Mouse (Mus musculus) heart, embryonic 11.5 days (tissue): ENCODE results near the gene Nlrx1. TPM values are rescaled to one million over a fixed set of nuclear protein-coding genes. Genes with fewer than 3 reads are reported as not detected.
A peak's percentile ranks its signal among the peaks of the same experiment; 100 is the strongest.

ENCODE experiments used
- ATAC-seq: fragments of 200-750 bp; cut with Nextera tagmentation; replicated peaks from 2 replicates; pipeline ENCODE4 v1.8.0; 2017; ENCODE audit warnings: moderate library complexity; ENCODE audit not compliant: insufficient number of reproducible peaks, low FRiP score, low TSS enrichment
- H3K27ac ChIP-seq: fragments of 300-500 bp; sonication (generic); 2 replicates; pipeline ENCODE4 v1.5.1; 2014; ENCODE audit warnings: mild to moderate bottlenecking, low read depth, low read length
- H3K27me3 ChIP-seq: fragments of 300-500 bp; sonication (generic); 2 replicates; pipeline ENCODE4 v1.6.1; 2014; ENCODE audit warnings: mild to moderate bottlenecking, low read length, mixed read lengths; ENCODE audit not compliant: control insufficient read depth, insufficient read depth
- H3K36me3 ChIP-seq: fragments of 300-500 bp; sonication (generic); 2 replicates; pipeline ENCODE4 v1.6.1; 2014; ENCODE audit warnings: mild to moderate bottlenecking, low read length, moderate library complexity, mixed read lengths; ENCODE audit not compliant: control insufficient read depth, insufficient read depth
- H3K4me1 ChIP-seq: fragments of 300-500 bp; sonication (generic); 2 replicates; pipeline ENCODE4 v1.6.1; 2014; ENCODE audit warnings: low read length; ENCODE audit not compliant: control insufficient read depth, insufficient read depth
- H3K4me2 ChIP-seq: fragments of 300-500 bp; sonication (generic); 2 replicates; pipeline ENCODE4 v1.6.1; 2014; ENCODE audit warnings: mild to moderate bottlenecking, moderate library complexity
- H3K4me3 ChIP-seq: fragments of 300-500 bp; sonication (generic); 2 replicates; pipeline ENCODE4 v1.5.1; 2014; ENCODE audit warnings: low read depth, low read length
- H3K9ac ChIP-seq: fragments of 300-500 bp; sonication (generic); 2 replicates; pipeline ENCODE4 v1.6.1; 2014; ENCODE audit warnings: mild to moderate bottlenecking, low read depth, low read length, moderate library complexity
- H3K9me3 ChIP-seq: fragments of 300-500 bp; sonication (generic); replicated peaks from 2 replicates; pipeline ENCODE4 v1.6.1; 2016; ENCODE audit warnings: low read length; ENCODE audit not compliant: control insufficient read depth
- WGBS: fragments of 180-500 bp; shearing (Covaris S2); extraction: QIAGEN DNeasy Blood & Tissue Kit; methylation state at CpG from one replicate; pipeline ENCODE4 v1.1.7; 2014; ENCODE audit not compliant: insufficient replicate concordance; 5-methylcytosine and 5-hydroxymethylcytosine counted together
- polyA plus RNA-seq: library from polyadenylated mRNA; unstranded; fragments of >200 nt; fragmentation: Nextera tagmentation; extraction: Ambion mirVana; gene quantifications from 2 replicates; pipeline ENCODE4 v1.2.1, GENCODE M21; 2014

Gene Nlrx1
- polyA plus RNA-seq, 1 experiment from 2014 or later, result 3.6 TPM

DNA sequence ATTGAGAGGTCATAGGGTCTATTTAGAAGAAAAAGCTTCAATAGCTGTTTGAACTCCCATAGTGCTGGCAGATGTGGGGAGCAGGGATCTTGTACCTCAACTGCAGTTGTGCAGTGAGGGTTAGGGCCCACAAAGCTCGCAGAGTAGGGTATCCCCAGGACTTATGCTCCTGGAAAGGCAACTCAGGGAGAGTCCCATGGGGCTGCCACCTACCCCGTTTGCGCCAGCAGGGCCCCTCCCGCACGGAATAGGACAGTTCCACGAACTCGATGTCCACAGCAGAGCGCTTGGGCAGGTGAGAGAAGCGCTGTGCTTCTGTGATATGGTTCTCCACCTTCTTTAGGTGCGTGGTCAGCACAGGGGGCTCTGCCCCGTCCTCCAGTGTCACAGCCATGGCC is 18.6 kb upstream of the Nlrx1 start:
- WGBS, result 10% methylated on average over 11 of the region's 11 CpGs
- H3K27me3 ChIP-seq, result peaks cover 11% of the 10 kb centered on the region
- H3K9me3 ChIP-seq, result no peaks in the 10 kb centered on the region
- H3K4me2 ChIP-seq, result peak overlapping the region; percentile 98
- peak; percentile 1; the same call in 1 of the 2 replicates for ATAC-seq
- H3K36me3 ChIP-seq, result peaks cover 3% of the 10 kb centered on the region; the same call in 1 of the 2 replicates
- peak overlapping the region; percentile 72; the same call in 1 of the 2 replicates for H3K27ac ChIP-seq
- peak overlapping the region; percentile 72 for H3K4me3 ChIP-seq
- peak overlapping the region; percentile 81 for H3K9ac ChIP-seq
- peaks cover 21% of the 10 kb centered on the region for H3K4me1 ChIP-seq

DNA sequence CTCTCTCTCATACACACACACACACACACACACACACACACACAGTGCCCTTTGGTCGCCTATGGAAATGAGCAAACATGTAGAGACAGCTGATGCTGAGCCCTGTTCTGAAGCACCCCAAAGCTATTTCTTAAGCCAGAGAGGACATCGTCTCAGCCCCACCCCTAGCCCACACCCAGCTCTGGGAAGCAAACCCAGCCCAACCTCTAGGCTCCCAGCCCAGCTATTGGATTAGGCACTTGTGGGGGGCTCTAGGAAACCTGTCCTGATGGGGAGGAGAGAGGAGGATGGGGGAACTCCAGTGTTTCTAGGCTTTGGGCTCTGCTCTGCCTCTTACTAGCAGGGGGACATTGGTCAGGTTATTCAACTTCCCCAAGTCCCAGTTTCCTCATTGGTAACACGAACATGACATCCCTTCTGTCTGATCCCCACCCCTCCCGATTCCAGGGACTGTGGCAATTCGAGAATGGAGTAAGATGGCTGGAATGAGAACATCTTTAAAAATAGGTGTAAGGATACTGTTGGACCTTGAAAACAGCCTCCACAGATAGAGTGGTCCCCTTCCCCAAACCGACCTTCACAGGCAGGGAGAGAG is 18.0 kb upstream of the Nlrx1 start:
- WGBS, result 16% methylated on average over 6 of the region's 6 CpGs
- Histone ChIP-seq H3K9ac (peak overlapping the region; percentile 36), H3K4me1 (peaks cover 21% of the 10 kb centered on the region), H3K36me3 (peaks cover 1% of the 10 kb centered on the region; the same call in 1 of the 2 replicates), H3K27me3 (peaks cover 11% of the 10 kb centered on the region), H3K27ac (no peak overlapping the region), H3K9me3 (no peaks in the 10 kb centered on the region), H3K4me2 (peak overlapping the region; percentile 48), H3K4me3 (peak overlapping the region; percentile 72)
- ATAC-seq, result no peak; the same call in 1 of the 2 replicates

DNA sequence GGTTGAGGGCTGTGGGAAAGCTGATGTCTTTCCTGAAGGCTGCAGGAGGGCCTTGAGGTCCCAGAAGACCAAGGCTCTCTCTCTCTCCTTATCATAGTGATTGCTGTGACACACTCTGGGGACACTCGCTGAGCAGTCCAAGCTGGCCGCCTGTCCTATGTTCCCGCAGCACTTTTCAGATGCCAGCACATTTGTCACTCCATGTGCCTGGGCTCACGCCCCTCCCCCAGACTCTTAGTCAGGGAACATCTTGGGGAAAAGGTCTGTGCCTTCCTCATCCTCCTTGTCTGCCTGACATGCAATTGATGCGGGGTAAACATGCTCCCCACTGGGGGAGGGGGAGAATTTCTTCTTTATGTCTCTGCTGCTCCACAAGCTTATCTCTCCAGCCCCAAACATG is 14.8 kb upstream of the Nlrx1 start:
- Histone ChIP-seq H3K27me3 (peaks cover 11% of the 10 kb centered on the region), H3K9me3 (no peaks in the 10 kb centered on the region), H3K4me1 (peaks cover 12% of the 10 kb centered on the region; the same call in 1 of the 2 replicates), H3K4me3 (no peak overlapping the region), H3K36me3 (no peaks in the 10 kb centered on the region), H3K9ac (no peak overlapping the region), H3K27ac (no peak overlapping the region), H3K4me2 (no peak overlapping the region)
- no peak for ATAC-seq
- WGBS, result 38% methylated on average over 5 of the region's 5 CpGs

DNA sequence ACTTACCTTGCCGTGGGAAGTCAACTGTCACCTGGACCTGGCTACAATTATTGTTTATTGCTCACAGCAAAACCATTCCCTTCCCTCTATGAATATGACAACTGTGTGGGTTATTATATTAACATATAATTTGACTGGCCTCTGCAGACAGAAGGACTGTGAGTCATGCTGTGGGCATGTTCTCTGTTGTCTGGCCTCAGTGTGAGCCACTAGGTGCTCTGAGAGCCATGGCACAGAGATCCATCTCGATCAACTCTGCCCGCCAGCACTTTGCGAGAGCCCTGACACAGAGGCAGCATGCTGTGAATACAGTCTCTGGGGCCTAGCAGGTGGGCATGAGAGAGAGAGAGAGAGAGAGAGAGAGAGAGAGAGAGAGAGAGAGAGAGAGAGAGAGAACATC is 1.6 kb upstream of the Nlrx1 start:
- no peaks in the 10 kb centered on the region for H3K36me3 ChIP-seq
- no peak overlapping the region for H3K27ac ChIP-seq
- H3K4me3 ChIP-seq, result no peak overlapping the region
- 80% methylated on average over 4 of the region's 4 CpGs for WGBS
- no peak overlapping the region for H3K4me2 ChIP-seq
- H3K9ac ChIP-seq, result no peak overlapping the region
- no peaks in the 10 kb centered on the region for H3K9me3 ChIP-seq
- ATAC-seq, result no peak
- H3K27me3 ChIP-seq, result no peaks in the 10 kb centered on the region
- H3K4me1 ChIP-seq, result peaks cover 9% of the 10 kb centered on the region

DNA sequence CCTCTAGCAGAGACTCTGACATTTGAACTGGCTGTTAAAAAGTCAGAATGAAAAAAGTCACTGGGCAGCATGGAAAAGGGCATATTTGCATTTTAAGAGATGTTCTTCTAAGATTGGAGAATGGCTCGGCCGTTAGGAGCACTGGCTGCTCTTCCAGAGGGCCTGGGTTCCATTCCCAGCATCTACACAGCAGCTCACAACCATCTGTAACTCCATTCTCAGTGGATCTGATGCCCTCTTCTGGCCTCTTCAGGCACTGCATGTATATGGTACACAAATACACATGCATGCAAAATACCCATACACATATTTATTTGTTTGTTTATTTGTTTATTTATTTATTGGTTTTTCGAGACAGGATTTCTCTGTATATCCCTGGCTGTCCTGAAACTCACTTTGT is 678 bp upstream of the Nlrx1 start:
- WGBS, result 77% methylated on average over 3 of the region's 3 CpGs
- no peak overlapping the region for H3K27ac ChIP-seq
- no peak for ATAC-seq
- H3K9ac ChIP-seq, result no peak overlapping the region
- no peaks in the 10 kb centered on the region for H3K9me3 ChIP-seq
- H3K4me2 ChIP-seq, result no peak overlapping the region
- peaks cover 2% of the 10 kb centered on the region; the same call in 1 of the 2 replicates for H3K27me3 ChIP-seq
- no peaks in the 10 kb centered on the region for H3K36me3 ChIP-seq
- H3K4me1 ChIP-seq, result peaks cover 9% of the 10 kb centered on the region
- H3K4me3 ChIP-seq, result no peak overlapping the region; the same call in 1 of the 2 replicates

DNA sequence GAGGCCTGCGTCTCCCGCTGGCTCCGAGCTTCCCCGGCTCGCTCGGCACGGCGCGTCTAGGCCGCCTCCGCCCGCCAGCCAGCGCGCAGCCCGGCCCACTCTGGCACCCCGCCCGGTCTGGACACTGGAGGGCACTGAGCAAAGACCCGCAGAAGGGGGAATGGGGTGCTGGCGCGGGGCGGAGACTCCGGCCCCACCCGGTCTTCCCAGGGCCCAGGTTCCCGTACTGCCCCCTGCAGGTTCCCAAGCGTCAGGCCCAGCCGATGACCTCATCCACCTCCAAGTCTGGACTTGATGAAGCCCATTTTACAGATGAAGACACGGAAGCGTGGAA is 405 bp downstream of the Nlrx1 start:
- peak; percentile 87 for ATAC-seq
- Histone ChIP-seq H3K4me1 (peaks cover 9% of the 10 kb centered on the region), H3K9ac (peak overlapping the region; percentile 88), H3K36me3 (no peaks in the 10 kb centered on the region), H3K4me2 (peak overlapping the region; percentile 88), H3K27me3 (peaks cover 2% of the 10 kb centered on the region; the same call in 1 of the 2 replicates), H3K9me3 (no peaks in the 10 kb centered on the region), H3K4me3 (peak overlapping the region; percentile 53), H3K27ac (peak overlapping the region; percentile 71)
- 5% methylated on average over 28 of the region's 28 CpGs for WGBS

DNA sequence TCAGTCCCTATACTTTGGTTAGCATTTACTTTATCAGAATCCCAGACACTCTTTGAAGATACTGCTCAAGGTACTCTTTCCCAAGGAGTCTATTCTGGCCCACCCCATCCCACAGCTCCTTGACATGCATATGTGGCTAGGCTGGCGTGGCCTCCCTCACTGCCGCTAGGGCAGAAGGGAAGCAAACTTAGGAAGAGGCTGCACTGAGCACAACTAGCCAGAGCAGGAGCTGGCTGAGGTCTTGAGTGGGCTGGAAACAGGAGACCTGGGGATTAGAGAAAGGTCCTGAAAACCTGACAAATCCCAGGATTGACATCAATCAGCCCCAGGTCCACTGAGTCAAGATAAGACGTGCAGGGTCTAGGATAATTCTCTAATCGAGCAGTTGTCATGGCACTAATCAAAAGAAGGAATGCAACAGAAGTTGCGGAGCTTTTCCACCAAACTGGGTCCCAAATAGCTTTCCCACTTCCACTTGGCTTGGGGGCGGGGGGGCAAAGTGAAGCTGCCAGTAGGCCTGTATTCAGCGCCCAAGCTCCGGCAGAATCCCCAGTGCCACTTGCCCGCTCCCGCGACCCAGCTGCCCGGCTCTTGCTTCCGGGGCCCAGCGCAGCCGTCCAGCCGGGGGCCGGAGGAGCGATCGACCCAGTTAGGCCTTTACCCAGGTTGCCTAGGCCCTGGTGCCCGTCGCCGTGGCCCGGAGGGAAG is 926 bp downstream of the Nlrx1 start:
- H3K4me1 ChIP-seq, result peaks cover 9% of the 10 kb centered on the region
- WGBS, result 8% methylated on average over 23 of the region's 23 CpGs
- H3K36me3 ChIP-seq, result no peaks in the 10 kb centered on the region
- peak overlapping the region; percentile 71 for H3K27ac ChIP-seq
- H3K9ac ChIP-seq, result peak overlapping the region; percentile 88
- H3K27me3 ChIP-seq, result peaks cover 2% of the 10 kb centered on the region; the same call in 1 of the 2 replicates
- peak overlapping the region; percentile 53 for H3K4me3 ChIP-seq
- no peaks in the 10 kb centered on the region for H3K9me3 ChIP-seq
- peak overlapping the region; percentile 88 for H3K4me2 ChIP-seq
- peak; percentile 48; the same call in 1 of the 2 replicates for ATAC-seq

DNA sequence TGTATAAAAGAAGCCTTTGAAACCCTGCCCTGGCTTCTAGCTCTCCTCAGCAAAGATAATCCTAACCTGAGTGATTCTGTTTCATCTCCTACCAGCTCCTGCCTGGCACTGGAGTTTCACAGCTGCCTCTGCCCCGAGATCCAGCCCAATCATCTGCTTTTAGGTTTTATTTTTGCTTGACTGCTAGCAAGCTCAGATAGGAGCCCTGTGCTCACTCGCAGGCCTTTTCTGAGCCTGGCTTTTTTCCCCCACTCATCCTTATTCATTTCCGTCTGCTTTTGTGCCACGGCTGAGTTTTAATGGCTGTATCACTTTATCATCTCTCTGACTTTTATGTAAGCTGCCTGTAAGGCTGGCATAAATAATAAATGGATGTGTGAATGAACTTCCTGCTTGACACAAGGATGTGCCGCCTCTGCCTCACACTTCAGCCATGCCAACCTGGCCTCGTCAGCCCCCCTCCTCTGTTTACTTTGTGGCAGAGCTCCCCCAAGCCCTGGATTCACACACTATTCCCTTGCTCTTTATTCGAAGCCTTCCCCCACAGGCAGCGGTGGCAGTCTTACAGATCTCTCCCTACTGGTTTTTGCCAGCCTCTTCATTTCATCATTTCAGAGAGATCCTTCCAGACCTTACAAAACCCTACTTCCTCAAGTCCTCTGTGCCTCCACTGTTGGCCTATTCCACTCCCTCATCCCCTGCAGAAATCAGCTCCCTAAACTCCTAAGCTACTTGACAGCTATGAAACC is 1.7 kb downstream of the Nlrx1 start:
- peaks cover 9% of the 10 kb centered on the region for H3K4me1 ChIP-seq
- H3K27me3 ChIP-seq, result peaks cover 2% of the 10 kb centered on the region; the same call in 1 of the 2 replicates
- 62% methylated on average over 8 of the region's 8 CpGs for WGBS
- no peaks in the 10 kb centered on the region for H3K9me3 ChIP-seq
- no peak overlapping the region for H3K9ac ChIP-seq
- H3K36me3 ChIP-seq, result no peaks in the 10 kb centered on the region
- no peak for ATAC-seq
- peak overlapping the region; percentile 88 for H3K4me2 ChIP-seq
- no peak overlapping the region; the same call in 1 of the 2 replicates for H3K4me3 ChIP-seq
- H3K27ac ChIP-seq, result no peak overlapping the region
